Mouse (Mus musculus) erythroblast, embryonic 14.5 days (primary cell): ENCODE measurements at regions not wholly inside any gene's neighbourhood (a gene's known extent, or its start where the extent isn't known, plus 50 kb on each side); places are given as distances from the start of the nearest gene placed in this dataset.

Source experiments
- GATA1 ChIP-seq: IDR thresholded peaks from 2 replicates; pipeline ENCODE4 v1.6.1; 2012; ENCODE audit warnings: low read length, inconsistent platforms, mixed read lengths
- TAL1 ChIP-seq: IDR thresholded peaks from 3 replicates; pipeline ENCODE4 v1.6.1; 2012; ENCODE audit warnings: low read length, inconsistent platforms, mixed read lengths

DNA sequence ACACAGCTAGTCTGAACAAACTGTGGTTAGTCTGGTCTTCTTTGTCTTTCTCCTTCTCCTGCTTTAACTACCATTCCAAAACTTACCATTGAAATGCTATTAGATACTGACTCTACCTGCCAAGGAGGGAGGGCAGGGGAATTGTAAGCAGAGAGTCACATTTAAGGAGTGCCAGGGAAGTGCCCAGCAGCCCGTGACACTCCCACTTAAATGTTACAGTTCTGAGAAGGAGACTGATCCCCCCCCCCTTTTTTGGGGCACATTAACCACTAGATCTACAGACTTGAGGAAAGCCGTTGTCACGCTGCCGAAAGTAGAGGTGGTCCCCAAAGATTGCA is 166.9 kb upstream of the Rgma start:
- no peak for TF ChIP-seq TAL1
- TF ChIP-seq GATA1: no peak
